Mouse (Mus musculus): Measurements from ENCODE around the gene Amh. TPM values are rescaled to one million over a fixed set of nuclear protein-coding genes. Genes with fewer than 3 reads are reported as not detected.

Gene Amh
- polyA plus RNA-seq, 1 experiment from 2014 or later = 0.13 TPM

DNA sequence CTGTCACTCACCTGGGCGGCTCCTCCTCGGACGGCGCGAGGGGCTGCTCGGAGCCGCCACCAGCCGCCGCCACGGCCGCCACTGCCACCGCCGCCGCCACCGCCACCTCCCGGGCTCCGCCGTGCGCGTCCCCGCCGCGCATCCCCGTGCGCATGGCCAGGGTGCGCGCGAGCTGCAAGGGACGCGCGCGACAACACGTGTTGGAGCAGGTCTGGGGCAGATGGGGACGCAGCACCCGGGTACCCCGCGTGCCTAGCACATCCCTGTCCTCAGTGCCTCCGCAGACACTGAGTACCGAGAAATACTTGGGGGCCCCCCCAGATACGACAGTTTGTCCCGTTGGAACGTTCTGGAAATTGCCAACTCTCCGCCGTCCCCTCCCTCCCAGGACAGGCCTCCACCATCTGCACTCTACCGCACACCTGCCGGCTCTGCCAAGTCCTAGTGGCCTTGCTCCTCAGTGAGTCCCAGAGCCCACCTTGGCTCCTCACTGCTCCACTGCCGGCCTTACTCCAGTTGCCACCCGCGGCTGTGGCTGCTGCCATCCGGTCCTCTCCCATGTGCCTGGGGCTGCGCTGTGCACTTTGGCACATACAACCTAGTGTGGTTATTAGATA, 39.0 kb downstream of the Amh start, which contains the start of gene Lingo3:
Lingo3 (minus strand) TSS at position 109 of the 617 bp plus-strand sequence.
- ATAC-seq (ENCODE audit: low read depth) (0 out of 2 replicates have a peak, but pooled peaks have one; percentile 33), DNase-seq (ENCODE audit: low spot score) (peak; percentile 30)
- Histone ChIP-seq H3K4me1 (ENCODE audit: control insufficient read depth, insufficient read depth, low read length) (no peaks in the 10 kb centered on the region), H3K36me3 (ENCODE audit: control insufficient read depth, insufficient read depth, low read length) (no peaks in the 10 kb centered on the region), H3K9me3 (ENCODE audit: control insufficient read depth, low read length) (no peaks in the 10 kb centered on the region), H3K4me2 (ENCODE audit: low read depth, low read length) (peak within 1 kb of the TSS; percentile 96), H3K4me3 (ENCODE audit: low read depth, low read length) (peak within 1 kb of the TSS; percentile 53), H3K9ac (ENCODE audit: low read depth, low read length) (peak within 1 kb of the TSS; percentile 68), H3K27ac (replicated peaks; ENCODE audit: low read depth, low read length) (no peak within 1 kb of the TSS), H3K27me3 (replicated peaks; ENCODE audit: control insufficient read depth, insufficient read depth, low read length) (peaks cover 37% of the 10 kb centered on the region)
- 5% methylated on average over 24 of the region's 51 CpGs for WGBS

DNA sequence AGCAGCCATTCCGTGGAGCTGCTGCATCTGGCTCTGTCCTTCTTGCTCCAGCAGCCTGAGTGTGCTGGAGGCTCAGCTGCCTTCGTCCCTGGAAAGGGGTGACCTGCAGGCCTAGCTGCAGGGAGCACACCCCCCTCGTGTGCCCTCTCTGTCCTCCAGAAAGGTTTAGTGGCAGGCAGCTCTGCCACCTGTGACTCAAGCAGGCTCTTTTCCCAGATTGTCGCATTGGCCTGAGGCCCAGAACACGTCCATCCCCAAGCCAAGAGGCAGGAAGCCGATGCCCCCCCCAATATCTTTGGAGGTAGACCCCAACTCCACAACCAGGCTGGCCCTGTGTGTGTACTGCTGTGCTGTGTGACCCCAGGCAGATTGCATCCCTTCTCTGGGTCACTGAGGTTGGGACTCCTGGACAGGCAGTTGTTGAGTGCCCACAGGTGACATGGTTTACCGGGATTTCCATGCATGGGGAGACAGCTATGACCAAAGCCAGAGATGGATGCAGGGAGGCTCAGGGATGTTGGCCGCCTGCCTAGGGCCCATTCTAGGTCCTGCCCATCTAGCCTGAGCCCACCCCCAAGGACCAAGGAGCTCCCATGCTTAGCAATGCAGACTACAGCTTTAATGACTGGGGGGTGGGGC, 40.1 kb downstream of the Amh start:
- DNase-seq (ENCODE audit: low spot score) = no peak
- no peak overlapping the region for H3K27ac ChIP-seq (replicated peaks; ENCODE audit: low read depth, low read length)
- H3K4me1 ChIP-seq (ENCODE audit: control insufficient read depth, insufficient read depth, low read length) = no peaks in the 10 kb centered on the region
- H3K9me3 ChIP-seq (ENCODE audit: control insufficient read depth, low read length) = no peaks in the 10 kb centered on the region
- no peaks in the 10 kb centered on the region for H3K36me3 ChIP-seq (ENCODE audit: control insufficient read depth, insufficient read depth, low read length)
- 67% methylated on average over 8 of the region's 8 CpGs for WGBS
- peaks cover 37% of the 10 kb centered on the region for H3K27me3 ChIP-seq (replicated peaks; ENCODE audit: control insufficient read depth, insufficient read depth, low read length)
- no peak overlapping the region for H3K4me2 ChIP-seq (ENCODE audit: low read depth, low read length)
- no peak for ATAC-seq (ENCODE audit: low read depth)
- H3K4me3 ChIP-seq (ENCODE audit: low read depth, low read length) = no peak overlapping the region
- no peak overlapping the region for H3K9ac ChIP-seq (ENCODE audit: low read depth, low read length)

DNA sequence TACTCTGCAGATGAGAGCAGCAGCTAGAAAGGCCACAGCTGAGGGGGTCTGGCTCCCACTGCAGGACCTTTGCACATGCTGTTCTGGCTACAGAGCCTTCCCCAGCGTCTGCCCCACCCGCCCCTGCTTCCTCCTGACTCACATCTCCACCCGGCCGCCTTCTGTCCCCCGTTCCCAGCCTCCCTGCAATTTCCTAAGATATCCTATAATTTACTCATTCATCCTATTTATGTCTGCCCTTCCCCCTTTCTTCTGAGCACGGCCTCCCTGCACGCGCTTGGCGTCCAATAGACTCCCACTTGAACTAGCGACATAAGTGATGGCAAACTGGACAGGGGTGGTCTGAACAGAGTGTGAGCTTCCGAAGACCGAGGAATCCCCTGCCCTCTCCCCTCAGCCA, 40.7 kb downstream of the Amh start:
- Histone ChIP-seq H3K4me1 (ENCODE audit: control insufficient read depth, insufficient read depth, low read length) (no peaks in the 10 kb centered on the region), H3K36me3 (ENCODE audit: control insufficient read depth, insufficient read depth, low read length) (peaks cover under 1% of the 10 kb centered on the region; the same call in 1 of the 2 replicates), H3K4me3 (ENCODE audit: low read depth, low read length) (no peak overlapping the region), H3K9ac (ENCODE audit: low read depth, low read length) (no peak overlapping the region), H3K9me3 (ENCODE audit: control insufficient read depth, low read length) (no peaks in the 10 kb centered on the region), H3K27me3 (replicated peaks; ENCODE audit: control insufficient read depth, insufficient read depth, low read length) (peaks cover 37% of the 10 kb centered on the region), H3K27ac (replicated peaks; ENCODE audit: low read depth, low read length) (no peak overlapping the region), H3K4me2 (ENCODE audit: low read depth, low read length) (no peak overlapping the region)
- 76% methylated on average over 12 of the region's 12 CpGs for WGBS
- ATAC-seq (ENCODE audit: low read depth) (no peak), DNase-seq (ENCODE audit: low spot score) (no peak)

DNA sequence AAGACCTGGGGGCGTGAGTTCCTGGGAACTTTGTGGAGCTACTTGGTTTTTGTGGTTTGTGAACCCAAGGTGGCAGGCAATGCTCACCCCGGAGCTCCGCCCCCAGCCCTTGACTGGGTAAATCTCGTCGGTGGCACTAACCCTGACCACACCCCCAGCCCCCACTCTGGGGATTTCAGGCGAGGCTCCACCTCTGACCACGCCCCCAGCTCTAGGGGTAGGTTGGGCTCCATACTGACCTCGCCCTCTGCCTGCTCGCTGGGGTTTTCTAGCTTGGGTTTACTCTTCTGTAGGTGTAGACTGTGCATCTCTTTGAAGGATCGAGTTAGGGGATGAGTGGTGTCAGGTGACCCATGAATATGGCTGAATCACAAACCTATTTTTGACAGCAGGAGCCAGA, 43.5 kb downstream of the Amh start:
- 8% methylated on average over 10 of the region's 10 CpGs for WGBS
- Histone ChIP-seq H3K4me2 (ENCODE audit: low read depth, low read length) (no peak overlapping the region), H3K27me3 (replicated peaks; ENCODE audit: control insufficient read depth, insufficient read depth, low read length) (peaks cover 22% of the 10 kb centered on the region), H3K27ac (replicated peaks; ENCODE audit: low read depth, low read length) (no peak overlapping the region), H3K4me1 (ENCODE audit: control insufficient read depth, insufficient read depth, low read length) (no peaks in the 10 kb centered on the region), H3K36me3 (ENCODE audit: control insufficient read depth, insufficient read depth, low read length) (peaks cover 26% of the 10 kb centered on the region), H3K9ac (ENCODE audit: low read depth, low read length) (no peak overlapping the region), H3K9me3 (ENCODE audit: control insufficient read depth, low read length) (no peaks in the 10 kb centered on the region), H3K4me3 (ENCODE audit: low read depth, low read length) (no peak overlapping the region)
- DNase-seq (ENCODE audit: low spot score) (peak; percentile 68), ATAC-seq (ENCODE audit: low read depth) (peak; percentile 26; the same call in 1 of the 2 replicates)

DNA sequence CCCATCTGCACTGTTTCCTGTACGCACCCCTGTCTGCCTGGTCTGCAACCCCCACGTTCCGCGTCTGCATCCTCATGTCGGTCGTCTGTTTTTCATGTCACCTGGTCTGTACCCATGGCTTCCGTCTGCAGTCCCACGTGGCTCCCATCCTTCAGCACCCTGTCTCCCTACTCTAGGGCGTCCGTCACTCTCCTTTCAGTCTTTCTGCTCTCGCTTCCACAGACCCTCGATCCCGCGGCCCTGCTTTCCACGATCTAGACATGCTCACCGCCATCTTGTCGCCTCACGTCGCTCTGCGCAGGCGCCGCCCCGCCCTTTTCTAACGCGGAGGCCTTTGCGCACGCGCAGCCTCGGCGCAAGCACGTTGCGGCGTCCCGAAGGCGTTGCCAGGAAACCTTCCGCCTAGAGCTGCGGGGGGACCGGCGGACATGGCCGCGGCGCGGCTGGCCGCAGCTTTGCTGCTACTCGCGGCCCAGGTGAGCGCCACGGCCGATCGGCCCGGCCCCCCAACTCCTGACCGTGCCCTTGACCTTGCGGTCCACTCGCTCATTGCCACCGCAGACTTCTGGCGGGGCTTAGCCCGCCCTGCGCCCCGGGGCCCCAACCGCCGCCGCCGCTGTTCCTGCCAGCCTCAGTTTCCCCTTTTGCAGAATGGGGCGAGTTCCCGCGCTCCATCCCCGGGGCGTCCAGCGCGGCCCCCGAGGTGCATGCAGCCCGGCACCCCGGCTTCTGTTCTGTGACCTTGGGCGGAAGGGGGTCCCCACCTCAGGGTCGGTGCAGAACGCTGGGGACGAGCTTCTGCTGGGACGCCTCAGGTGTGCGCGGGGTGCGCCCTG, 50.1 kb downstream of the Amh start, which contains the start of the genes Lsm7 and Sppl2b:
Lsm7 (minus strand) TSS at position 297 of the 836 bp plus-strand sequence.
Sppl2b (plus strand) TSS at position 363 of the 836 bp plus-strand sequence.
- DNase-seq (ENCODE audit: low spot score) = peak; percentile 96
- WGBS = under 1% methylated on average over 66 of the region's 81 CpGs
- H3K4me3 ChIP-seq (ENCODE audit: low read depth, low read length) = peak within 1 kb of the TSS; percentile 96
- peak within 1 kb of the TSS; percentile 89 for H3K9ac ChIP-seq (ENCODE audit: low read depth, low read length)
- peaks cover 22% of the 10 kb centered on the region for H3K4me1 ChIP-seq (ENCODE audit: control insufficient read depth, insufficient read depth, low read length)
- H3K36me3 ChIP-seq (ENCODE audit: control insufficient read depth, insufficient read depth, low read length) = peaks cover 26% of the 10 kb centered on the region
- no peaks in the 10 kb centered on the region for H3K9me3 ChIP-seq (ENCODE audit: control insufficient read depth, low read length)
- peak within 1 kb of the TSS; percentile 39; the same call in 1 of the 2 replicates for H3K27ac ChIP-seq (replicated peaks; ENCODE audit: low read depth, low read length)
- ATAC-seq (ENCODE audit: low read depth) = peak; percentile 86
- H3K4me2 ChIP-seq (ENCODE audit: low read depth, low read length) = peak within 1 kb of the TSS; percentile 99
- no peaks in the 10 kb centered on the region for H3K27me3 ChIP-seq (replicated peaks; ENCODE audit: control insufficient read depth, insufficient read depth, low read length)

DNA sequence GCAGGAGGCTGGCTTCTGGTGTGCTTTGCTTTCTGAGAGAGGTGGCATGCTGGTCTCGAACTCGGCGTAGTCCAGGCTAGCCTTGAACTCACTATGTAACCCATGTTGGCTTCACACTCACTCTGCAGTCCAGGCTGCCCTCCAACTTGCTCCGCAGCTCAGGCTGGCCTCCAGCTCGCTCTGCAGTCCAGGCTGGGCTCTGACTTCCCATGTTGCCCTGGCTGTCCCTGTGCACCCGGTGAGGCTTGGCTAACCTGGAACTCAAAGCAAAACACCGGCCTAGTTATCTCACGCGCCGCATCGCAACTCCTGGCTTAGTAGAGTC, 50.7 kb downstream of the Amh start:
- DNase-seq (ENCODE audit: low spot score) = no peak
- no peak for ATAC-seq (ENCODE audit: low read depth)
- Histone ChIP-seq H3K27ac (replicated peaks; ENCODE audit: low read depth, low read length) (no peak overlapping the region; the same call in 1 of the 2 replicates), H3K4me2 (ENCODE audit: low read depth, low read length) (peak overlapping the region; percentile 99), H3K9ac (ENCODE audit: low read depth, low read length) (peak overlapping the region; percentile 89), H3K36me3 (ENCODE audit: control insufficient read depth, insufficient read depth, low read length) (peaks cover 25% of the 10 kb centered on the region), H3K4me3 (ENCODE audit: low read depth, low read length) (peak overlapping the region; percentile 96), H3K9me3 (ENCODE audit: control insufficient read depth, low read length) (no peaks in the 10 kb centered on the region), H3K4me1 (ENCODE audit: control insufficient read depth, insufficient read depth, low read length) (peaks cover 22% of the 10 kb centered on the region), H3K27me3 (replicated peaks; ENCODE audit: control insufficient read depth, insufficient read depth, low read length) (no peaks in the 10 kb centered on the region)
- WGBS = 23% methylated on average over 11 of the region's 11 CpGs

DNA sequence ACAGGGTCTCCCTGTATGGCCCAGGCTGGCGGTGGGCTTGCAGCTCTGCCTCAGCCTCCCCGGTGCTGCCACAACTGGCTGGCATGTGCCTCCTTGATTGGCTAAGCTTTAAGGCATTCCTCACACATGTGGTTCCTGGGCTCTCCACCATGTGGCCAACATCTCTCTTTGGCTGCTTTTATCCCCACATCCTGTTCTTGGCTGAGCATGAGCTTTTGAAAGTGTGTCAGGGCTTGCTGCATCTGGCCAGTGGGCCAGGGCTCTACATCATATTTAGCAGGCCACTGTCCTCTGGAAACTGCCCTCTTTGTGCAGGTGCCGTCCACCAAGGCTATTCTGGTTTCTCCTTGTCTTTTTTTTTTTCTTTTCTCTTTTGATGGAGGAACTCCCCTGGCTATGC, 51.2 kb downstream of the Amh start:
- ATAC-seq (ENCODE audit: low read depth) (no peak), DNase-seq (ENCODE audit: low spot score) (peak; percentile 37)
- Histone ChIP-seq H3K27ac (replicated peaks; ENCODE audit: low read depth, low read length) (peak overlapping the region; percentile 61), H3K4me1 (ENCODE audit: control insufficient read depth, insufficient read depth, low read length) (peaks cover 22% of the 10 kb centered on the region), H3K9ac (ENCODE audit: low read depth, low read length) (peak overlapping the region; percentile 89), H3K4me2 (ENCODE audit: low read depth, low read length) (peak overlapping the region; percentile 99), H3K4me3 (ENCODE audit: low read depth, low read length) (peak overlapping the region; percentile 96), H3K36me3 (ENCODE audit: control insufficient read depth, insufficient read depth, low read length) (peaks cover 19% of the 10 kb centered on the region), H3K27me3 (replicated peaks; ENCODE audit: control insufficient read depth, insufficient read depth, low read length) (no peaks in the 10 kb centered on the region), H3K9me3 (ENCODE audit: control insufficient read depth, low read length) (no peaks in the 10 kb centered on the region)
- WGBS = 32% methylated on average over 3 of the region's 3 CpGs

DNA sequence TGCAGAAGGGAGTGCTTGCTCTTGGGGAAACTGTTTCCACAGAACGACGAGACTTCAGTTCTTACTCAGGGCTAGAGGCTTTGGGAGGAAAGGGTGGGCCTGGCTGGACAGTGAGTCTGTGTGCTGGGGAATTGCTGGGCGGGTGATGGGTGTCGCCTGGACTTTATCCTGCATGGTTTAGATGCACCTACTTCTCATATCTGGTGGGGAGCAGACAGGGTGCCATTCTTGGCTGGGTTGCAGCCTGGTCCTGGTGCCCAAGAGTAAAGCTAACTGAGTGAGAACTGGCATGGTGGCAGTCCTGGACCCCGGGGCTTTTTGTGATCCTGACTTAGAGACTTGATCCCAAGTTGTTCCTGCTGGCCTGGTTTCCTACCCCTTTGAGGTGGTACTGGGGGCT, 51.9 kb downstream of the Amh start:
- peaks cover 17% of the 10 kb centered on the region for H3K36me3 ChIP-seq (ENCODE audit: control insufficient read depth, insufficient read depth, low read length)
- DNase-seq (ENCODE audit: low spot score) (no peak), ATAC-seq (ENCODE audit: low read depth) (no peak)
- H3K9me3 ChIP-seq (ENCODE audit: control insufficient read depth, low read length) = no peaks in the 10 kb centered on the region
- H3K4me2 ChIP-seq (ENCODE audit: low read depth, low read length) = peak overlapping the region; percentile 99
- peak overlapping the region; percentile 61 for H3K27ac ChIP-seq (replicated peaks; ENCODE audit: low read depth, low read length)
- peak overlapping the region; percentile 40 for H3K9ac ChIP-seq (ENCODE audit: low read depth, low read length)
- no peaks in the 10 kb centered on the region for H3K27me3 ChIP-seq (replicated peaks; ENCODE audit: control insufficient read depth, insufficient read depth, low read length)
- 66% methylated on average over 5 of the region's 5 CpGs for WGBS
- peaks cover 22% of the 10 kb centered on the region for H3K4me1 ChIP-seq (ENCODE audit: control insufficient read depth, insufficient read depth, low read length)
- H3K4me3 ChIP-seq (ENCODE audit: low read depth, low read length) = no peak overlapping the region

Data from embryonic facial prominence, embryonic 14.5 days (tissue).